Mouse (Mus musculus): Measurements from ENCODE around the gene Kifap3.

Kifap3 gene

DNA sequence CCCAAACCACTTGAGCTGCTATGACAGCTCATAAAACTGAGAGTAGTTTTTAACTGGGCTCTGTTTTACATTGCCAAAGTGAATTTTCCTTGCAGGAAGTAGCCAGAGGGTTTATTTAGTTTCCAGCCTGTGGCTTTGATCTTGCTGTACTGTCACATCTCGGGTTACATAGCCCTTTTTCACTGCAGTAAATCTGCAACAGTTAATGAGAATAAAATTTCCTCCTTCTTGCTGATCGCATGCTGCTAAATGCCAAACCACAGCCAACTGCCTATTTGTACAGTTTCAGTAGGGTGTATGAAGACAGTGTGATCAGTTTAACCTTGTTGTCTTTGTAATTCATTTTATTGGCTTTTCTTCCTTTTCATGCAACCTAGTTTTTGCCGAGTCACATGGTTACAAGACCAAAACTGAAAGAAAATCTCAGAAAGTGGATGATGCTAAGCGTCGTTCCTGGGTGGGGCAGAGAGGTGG lies 118.9 kb downstream of the Kifap3 start:
- no peak for DNase-seq

DNA sequence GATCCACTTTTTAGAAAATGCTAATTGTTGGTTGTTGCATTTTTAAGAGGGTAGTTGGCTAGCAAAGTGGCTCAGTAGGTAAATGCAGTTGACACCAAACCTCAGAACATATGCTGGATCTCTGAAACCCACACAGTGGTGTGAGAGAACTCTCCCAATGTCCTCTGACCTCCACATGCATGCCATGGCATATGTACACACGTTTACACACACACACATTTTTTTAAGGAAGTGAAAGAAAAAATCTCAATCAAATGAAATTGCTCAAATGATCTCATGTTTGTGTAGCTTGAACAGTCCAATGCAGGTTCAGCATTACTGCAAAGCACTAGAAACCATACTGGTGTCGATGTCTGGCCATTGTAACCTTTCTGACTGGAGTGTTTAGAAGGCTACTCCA lies 120.2 kb downstream of the Kifap3 start:
- no peak for DNase-seq

DNA sequence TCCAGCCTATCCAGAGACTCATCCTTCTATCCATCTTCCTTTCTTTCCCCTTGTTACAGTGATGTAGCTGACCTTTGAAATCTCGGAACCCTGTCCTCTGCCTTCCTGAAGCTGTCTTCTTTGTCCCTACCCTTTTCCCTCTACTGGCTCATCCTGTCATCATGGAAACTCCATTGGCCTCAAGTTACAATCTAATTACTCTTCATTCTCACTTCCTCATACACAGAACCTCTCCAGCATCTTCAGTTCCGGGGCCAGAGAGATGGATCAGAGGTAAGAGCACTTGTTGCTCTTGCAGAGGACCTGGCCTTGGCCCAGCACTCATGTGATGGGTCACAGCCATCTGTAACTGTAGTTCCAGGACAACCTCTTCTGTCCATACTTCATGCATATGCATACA lies 120.8 kb downstream of the Kifap3 start:
- no peak for DNase-seq

DNA sequence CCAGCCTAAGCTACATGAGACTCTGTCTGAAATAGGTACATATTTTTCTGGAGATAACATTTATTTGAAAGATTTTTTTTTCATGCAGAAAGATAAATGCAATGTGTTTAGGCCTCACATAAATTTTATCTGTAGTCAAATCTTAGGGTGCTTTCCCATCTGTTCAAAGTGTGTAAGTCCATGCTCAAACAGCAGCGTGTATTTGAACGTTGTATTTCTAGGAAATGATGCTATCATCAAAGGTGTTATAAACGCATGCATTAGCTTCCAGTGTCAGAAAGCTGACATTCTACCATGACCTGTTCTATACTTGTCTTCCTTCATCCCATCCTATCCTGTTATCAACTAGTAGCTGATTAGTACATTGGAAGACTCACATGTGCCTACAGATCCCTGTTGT lies 124.0 kb downstream of the Kifap3 start:
- DNase-seq: no peak

DNA sequence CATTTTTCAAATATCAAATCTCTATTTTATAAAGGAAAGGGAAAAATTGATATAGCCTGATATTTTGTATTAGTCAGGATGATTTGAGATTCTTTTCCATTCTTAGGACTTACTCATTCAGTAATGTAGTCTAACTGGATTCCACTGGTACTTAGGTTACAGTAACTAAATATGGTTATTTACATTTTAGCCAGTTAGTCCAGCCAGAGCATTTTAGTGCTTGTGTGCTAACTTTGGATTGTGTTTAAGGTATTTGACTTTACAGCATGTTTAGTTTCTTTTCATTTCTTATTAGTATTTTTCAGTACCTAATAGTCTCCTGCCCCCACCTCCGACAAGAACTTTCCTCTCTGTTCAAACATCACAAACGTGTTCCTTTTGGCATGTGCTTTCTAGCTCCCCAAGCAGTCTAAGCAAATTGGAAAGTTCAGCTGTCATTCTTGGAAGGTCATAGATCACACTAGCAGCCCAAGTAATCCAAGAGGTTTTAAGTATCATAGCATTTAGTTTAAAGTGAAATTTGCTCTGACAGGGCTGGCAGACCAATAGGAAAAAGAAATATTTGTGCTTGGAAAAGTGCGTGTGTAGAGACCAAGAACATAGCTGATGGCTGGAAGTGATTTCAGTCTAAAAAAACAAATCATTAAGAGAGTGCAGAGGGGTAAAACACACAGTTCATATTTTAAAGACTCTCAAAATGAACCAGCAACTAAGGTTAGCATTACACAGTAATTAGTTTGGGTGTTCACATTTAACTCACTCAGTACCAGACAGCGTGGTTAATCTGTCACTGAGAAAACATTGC lies 127.8 kb downstream of the Kifap3 start:
- no peak for DNase-seq

DNA sequence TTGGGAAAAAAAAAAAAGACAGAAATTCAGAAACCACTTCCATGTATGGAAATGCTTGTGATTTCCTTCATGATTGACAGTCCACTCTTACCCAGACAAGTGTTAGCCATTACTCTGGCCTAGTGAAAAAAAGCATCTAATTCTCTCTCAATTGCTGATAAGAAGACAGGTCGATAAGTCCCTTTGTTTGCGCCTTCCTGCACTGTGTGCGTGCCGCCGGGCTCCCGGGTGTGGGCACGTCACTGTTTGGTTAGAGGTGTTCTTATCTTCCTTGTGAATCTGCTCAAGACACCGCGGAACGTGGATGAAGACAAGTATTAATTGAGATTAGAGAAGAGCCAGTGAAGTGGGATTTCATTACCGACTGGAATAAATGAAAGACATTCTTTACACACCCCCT lies 129.0 kb downstream of the Kifap3 start:
- DNase-seq: no peak

DNA sequence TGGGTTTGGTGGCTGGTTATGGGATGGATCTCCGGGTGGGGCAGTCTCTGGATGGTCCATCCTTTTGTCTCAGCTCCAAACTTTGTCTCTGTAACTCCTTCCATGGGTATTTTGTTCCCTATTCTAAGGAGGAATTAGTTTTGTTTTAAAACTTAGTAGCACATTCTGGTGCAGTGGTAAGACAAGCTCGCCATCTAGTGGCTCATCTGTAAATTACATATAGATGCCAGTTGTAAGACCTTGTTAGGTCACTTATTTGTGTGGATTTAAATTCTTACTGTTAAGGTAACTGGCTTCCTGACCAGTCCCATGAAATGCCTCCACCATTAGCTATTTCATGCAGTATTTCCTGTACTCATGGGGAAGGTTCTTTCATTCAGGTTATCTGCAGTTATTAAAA lies 131.0 kb downstream of the Kifap3 start:
- peak; percentile 46 to 61 for DNase-seq

DNA sequence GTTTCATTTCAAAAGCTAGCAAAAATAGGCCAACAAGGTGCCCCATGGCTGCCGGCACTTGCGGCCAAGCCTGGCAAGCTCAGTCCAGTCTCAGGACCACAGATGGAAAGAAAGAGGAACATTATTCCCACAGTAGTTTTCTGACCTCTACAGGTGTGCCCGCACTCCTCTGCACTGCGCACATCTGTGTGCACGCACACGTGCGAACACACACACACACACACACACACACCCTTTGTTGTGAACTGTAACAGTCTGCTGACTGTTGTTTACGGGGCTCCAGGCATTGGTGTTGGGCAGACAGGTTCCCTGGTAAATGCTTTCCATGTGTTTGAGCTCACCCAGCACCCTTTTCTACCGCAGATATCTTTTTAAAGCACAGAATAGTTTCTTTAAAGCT lies 131.4 kb downstream of the Kifap3 start:
- no peak for DNase-seq

DNA sequence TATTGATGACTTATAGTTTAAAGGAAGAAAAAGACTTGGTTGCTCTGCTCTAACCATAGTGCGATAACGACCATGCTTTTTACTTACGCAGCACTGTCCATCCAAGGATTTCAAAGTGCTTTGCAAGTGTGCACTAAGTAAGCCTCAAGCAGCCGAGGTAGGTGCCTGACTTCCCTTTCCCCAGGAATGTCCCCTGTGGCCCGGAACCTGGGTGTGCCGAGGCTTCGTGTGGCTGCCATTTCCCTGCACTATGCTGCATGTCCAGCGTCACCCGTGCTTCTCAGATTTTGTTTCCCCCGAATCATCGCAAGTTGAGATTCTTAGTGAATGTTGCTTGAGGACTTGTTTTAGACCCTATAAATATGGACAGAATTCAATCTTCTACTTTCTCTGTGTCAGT lies 132.6 kb downstream of the Kifap3 start:
- DNase-seq: no peak

DNA sequence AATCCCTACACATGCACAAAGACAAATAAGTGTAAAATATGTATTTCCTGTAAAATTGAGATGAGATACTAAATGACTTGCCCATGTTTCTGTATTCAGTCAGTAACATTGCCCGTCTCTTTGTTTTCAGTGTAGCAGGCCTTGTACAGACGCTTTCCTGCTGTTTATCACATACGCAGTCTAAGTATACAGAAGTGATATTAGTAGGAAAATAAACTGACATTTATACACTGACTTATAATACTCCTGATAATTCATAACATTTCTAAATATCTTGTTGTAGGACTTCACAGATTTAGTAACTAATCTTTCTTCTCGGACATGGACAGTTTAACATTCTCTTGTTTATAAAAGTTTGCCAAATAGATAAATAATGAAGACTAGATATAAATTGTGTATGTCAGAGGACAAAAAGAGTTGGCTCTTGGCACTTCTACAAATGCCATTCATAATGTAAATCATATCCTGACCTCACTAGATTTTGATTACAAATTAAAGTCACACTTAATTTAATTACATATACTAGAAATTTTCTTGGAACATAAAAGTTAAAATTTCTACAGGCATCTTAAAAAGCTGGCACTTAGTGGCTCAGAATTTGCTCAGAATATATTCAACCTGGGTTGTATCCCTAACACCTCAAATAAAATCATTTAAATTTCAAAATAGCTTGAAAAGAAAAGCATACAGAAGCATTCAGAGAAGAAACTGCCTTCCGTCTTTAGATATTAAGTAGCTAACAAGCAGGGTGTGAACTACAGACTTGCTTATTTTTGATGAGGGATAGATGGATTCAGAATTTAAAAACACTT lies 138.2 kb downstream of the Kifap3 start:
- no peak for DNase-seq

DNA sequence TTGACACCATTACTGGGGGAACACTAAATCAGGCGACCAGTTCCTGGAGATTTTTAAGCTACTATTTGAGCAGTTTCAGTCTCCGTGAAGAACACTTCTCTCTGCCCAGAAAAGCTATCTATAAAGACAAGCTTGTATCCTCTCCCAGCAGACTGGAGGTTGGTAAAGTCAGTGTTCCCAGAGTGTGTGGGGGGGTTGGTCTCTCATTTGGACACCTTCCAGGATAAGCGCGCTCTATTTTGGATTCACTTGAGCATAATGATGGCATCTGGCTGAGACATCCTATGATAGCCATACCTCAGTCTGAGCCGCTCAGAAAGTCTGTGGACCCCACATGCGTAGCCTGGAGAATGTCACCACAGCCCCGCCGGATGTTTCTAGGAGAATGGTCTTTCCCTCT lies 144.7 kb downstream of the Kifap3 start:
- no peak for DNase-seq

DNA sequence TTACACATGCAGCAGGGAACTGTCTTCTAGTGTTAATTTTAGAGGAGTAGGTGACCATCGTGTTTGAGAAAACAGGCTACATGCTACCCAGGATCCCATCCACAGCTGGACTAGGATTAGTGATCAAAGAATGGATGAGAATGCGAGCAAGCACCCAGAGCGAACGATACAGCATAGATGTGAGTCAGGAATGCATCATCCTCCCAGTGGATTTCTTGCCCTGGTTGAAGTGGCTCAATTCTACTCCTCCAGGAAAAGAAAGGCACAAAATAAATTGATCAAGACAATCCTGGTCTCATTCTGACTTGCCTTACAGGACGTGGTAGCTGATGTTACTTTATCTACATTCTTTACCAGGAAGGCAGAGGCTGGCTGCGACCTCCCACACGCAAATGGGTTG lies 149.5 kb downstream of the Kifap3 start, which contains the start of gene Scyl3:
Scyl3 (plus strand) TSS at position 255 of the 400 bp plus-strand sequence.
- peak in 1 of 2 experiments; percentile 16 for DNase-seq

DNA sequence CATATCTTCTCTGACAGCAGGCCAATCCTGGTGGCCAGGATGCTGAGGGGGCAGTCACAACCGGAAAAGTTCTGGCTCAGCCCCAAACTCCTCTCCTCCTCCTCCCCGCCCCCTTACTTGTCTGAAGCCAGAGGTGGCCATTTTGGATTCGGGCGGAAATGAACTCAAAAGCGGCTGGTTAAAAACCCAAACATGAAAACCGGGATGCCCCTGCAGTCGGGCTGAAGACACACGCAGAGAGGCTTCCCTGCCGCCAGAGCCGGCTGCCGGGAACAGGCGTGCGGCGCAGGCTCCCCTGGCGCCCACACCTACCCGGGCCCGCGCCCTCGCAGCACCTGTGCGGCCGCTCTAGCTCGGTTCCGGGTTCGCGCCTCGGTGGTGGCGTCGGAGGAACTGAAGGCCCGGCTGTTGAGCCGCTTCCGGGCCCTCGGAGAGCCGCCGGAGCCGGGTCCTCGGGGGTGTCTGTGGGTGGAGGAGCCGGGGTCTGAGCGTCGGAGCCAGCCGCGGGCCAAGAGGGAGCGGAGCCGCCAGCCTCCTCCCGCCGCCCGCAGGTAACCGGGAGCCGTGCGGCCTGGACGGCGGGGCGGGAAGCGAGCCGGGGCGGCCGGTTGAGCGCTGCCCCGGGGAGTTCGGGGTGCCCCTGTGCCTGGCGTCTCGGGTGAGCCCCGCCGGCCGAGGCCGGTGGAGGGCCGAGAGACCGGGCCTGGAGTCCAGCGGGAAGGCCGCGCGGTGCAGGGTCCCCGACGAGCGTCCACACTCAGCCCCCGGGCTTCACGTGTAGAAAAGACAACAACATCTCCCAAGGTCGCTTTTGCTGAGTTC lies 150.5 kb downstream of the Kifap3 start:
- DNase-seq: peak; percentile 95 to 97

DNA sequence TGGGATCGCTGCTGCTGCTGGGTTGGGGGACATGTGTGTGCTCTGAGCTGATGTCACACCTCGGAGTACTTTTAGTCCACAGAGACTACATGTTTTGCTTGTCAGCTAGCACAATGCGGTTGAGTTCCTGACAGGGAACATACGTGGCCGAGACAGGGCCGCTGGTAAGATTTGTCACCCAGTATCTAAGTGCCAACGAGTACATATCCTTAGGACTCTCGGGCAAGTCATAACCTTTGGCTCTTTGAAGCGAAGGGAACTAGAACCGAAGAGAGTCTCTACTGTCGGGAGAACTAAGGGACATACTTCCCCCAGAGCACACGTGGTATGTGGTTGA lies 151.0 kb downstream of the Kifap3 start:
- no peak for DNase-seq

DNA sequence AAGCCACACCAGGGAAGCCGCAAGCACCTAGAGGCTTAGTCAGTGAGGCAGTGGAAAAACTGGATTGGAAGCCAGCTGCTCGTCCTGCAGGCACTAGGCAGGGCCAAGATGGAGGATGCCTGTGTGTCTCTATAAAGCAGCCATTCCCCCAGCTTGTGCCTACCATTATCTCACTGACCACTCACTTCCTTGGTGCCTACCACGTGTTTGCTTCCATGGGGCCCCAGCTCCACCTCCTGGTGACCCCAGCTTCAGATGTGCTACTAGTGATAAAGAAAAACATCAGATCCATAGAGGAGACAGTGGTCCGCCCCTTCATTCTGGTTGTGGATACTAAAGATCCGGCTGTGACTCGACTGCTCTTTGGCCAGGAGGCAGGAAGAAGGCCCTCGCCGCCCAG lies 152.4 kb downstream of the Kifap3 start:
- no peak for DNase-seq

DNA sequence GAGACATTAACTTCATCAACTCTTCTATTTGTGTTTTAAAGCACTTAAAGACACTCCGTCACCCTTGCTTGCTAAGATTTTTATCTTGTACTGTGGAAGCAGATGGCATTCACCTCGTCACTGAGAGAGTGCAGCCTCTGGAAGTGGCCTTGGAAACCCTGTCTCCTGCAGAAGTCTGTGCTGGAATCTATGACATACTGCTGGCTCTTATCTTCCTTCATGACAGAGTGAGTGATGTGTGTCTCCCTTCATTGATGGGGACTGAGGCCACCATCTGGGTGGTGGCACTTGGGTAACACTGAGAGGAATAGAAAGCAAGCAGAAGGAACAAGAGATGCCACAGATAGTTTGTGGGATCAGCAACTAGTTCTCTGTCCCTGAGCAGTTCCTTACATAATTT lies 155.2 kb downstream of the Kifap3 start:
- no peak for DNase-seq

DNA sequence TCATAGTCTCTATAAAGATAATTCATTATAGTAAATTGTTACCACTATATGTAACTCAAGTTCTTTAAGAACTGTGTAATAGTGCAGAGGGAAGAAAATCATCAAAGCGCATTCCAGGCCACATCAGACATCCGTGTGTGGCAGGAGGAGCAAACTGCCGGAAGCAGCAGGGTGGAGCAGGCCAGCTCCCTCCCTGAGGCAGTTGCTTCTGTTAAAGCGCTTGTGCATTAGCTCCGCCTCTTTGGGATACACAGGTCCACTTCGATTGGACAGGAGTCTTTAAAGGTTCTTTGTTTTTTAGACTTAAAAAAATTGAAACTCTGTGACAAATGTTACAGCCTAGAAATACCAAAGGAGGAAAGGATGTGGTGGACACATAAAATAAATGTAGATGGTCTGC lies 162.7 kb downstream of the Kifap3 start:
- no peak for DNase-seq

DNA sequence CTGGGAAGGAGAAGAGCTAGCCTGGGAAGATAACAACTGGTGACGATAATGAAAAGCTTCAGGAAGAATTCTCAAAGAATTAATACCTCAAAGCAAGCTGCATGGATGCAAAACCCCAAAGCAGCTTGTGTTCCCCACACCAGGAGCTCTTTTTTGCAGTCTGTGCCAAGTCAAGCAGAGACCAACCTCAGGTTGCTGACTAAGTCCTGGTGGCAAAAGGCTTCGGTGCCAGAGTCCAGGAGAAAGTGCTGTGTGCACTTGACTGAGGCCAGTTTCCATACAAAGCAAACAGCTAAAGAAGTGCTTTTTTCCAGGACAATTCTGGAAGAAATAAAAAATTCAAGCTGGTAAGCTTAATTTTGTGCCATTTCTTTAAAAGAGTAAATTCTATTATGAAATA lies 174.0 kb downstream of the Kifap3 start:
- DNase-seq: no peak

DNA sequence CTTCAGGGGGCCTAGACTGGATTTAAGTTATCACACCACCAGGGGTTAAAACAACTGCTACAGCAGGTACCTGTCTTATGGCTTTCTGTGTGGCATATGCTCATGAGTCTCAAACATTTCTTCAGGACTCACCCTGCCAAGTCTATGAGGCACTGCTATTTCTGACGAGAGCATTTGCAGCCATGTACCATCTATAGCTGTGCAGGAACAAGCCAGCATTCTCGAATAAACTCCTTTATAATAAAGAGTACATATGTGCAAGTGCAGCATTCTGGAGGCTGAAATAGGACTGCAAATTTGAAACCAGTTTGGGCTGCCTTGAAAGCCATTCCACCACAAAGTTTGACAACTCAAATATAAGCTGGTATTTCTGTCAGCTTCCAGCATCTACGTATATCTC lies 178.7 kb downstream of the Kifap3 start:
- no peak for DNase-seq

DNA sequence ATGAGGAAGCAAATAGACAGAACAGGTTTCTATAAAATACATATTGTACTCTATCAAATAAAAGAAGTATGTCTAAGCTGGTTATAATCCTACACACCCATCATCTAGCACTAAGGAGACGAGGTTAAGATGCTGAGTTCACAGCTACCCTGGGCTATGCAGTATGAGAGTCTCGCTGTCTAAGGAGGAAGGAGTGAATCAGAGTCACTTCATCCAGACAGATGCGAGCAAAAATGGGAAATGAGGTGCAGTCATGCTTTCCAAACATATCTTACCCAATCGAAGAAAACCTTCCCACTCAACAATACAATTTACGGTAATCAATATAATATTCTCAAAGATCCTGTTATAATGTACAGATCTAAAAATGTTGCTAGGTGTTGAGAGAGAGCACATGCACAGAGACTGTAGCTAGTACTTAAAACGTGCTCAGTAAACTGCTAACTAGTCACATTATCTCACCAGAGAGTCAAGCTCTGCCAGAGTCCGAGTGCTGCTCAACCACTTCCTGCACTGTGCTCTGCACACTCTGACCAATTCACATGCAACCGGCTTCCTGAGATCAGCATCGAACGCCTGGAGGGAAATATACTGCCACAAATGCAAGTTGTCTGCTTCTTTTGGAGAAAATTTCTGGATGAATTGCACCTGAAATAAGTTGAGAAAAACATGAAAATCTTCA lies 184.8 kb downstream of the Kifap3 start:
- no peak for DNase-seq
